Mouse (Mus musculus): ENCODE measurements around the gene Krt78. TPM values are rescaled to one million over a fixed set of nuclear protein-coding genes. Genes with fewer than 3 reads are reported as not detected.
A peak's percentile ranks its signal among the peaks of the same experiment; 100 is the strongest.
"Not testable (repeated sequence)": the region's sequence is repeated elsewhere in the genome, so short reads cannot be mapped to it uniquely, and the experiment has no call there.

Krt78 gene
- not detected for total RNA-seq (2021)
- long read RNA-seq, experiment 1: 0 reads
- long read RNA-seq, experiment 2: 0 reads

GRCm38 (mm10) chr15:101954187-101954586 is at the start of gene Krt78:
Gene Krt78 (minus strand): TSS chr15:101954287.
- DNase-seq (ENCODE audit: low spot score in 2 of 2): no peak

- no peak for DNase-seq (ENCODE audit: low spot score in 2 of 2)
Measured at GRCm38 (mm10) chr15:102003516-102003915, 49.4 kb upstream of the Krt78 start.

- DNase-seq (ENCODE audit: low spot score in 2 of 2): no peak
Measured at GRCm38 (mm10) chr15:102002646-102003488, 48.8 kb upstream of the Krt78 start.

- DNase-seq (ENCODE audit: low spot score in 2 of 2): no peak
Measured at GRCm38 (mm10) chr15:101999676-102000335, 45.7 kb upstream of the Krt78 start.

GRCm38 (mm10) chr15:101999156-101999555 is 45.1 kb upstream of the Krt78 start:
- no peak for DNase-seq (ENCODE audit: low spot score in 2 of 2)

- DNase-seq (ENCODE audit: low spot score in 2 of 2): not testable (repeated sequence)
Measured at GRCm38 (mm10) chr15:101996450-101997078, 42.5 kb upstream of the Krt78 start.

GRCm38 (mm10) chr15:101995484-101996236 is 41.6 kb upstream of the Krt78 start:
- DNase-seq (ENCODE audit: low spot score in 2 of 2): no peak

- DNase-seq (ENCODE audit: low spot score in 2 of 2): no peak
Measured at GRCm38 (mm10) chr15:101994365-101994764, 40.3 kb upstream of the Krt78 start.

GRCm38 (mm10) chr15:101990946-101991345 is 36.9 kb upstream of the Krt78 start:
- DNase-seq (ENCODE audit: low spot score in 2 of 2): no peak

- DNase-seq (ENCODE audit: low spot score in 2 of 2): no peak
Measured at GRCm38 (mm10) chr15:101988714-101989113, 34.6 kb upstream of the Krt78 start.

GRCm38 (mm10) chr15:101988119-101988518 is 34.0 kb upstream of the Krt78 start:
- DNase-seq (ENCODE audit: low spot score in 2 of 2): peak; percentile 85 to 91

- no peak for DNase-seq (ENCODE audit: low spot score in 2 of 2)
Measured at GRCm38 (mm10) chr15:101984746-101985145, 30.7 kb upstream of the Krt78 start.

GRCm38 (mm10) chr15:101983949-101984601 is 30.0 kb upstream of the Krt78 start:
- peak; percentile 92 to 95 for DNase-seq (ENCODE audit: low spot score in 2 of 2)

GRCm38 (mm10) chr15:101983315-101983948 is 29.3 kb upstream of the Krt78 start:
- DNase-seq (ENCODE audit: low spot score in 2 of 2): no peak

- no peak for DNase-seq (ENCODE audit: low spot score in 2 of 2)
Measured at GRCm38 (mm10) chr15:101980849-101981248, 26.8 kb upstream of the Krt78 start.

- DNase-seq (ENCODE audit: low spot score in 2 of 2): peak; percentile 83 to 85
Measured at GRCm38 (mm10) chr15:101977043-101977726, 23.1 kb upstream of the Krt78 start.

GRCm38 (mm10) chr15:101976641-101977040 is 22.6 kb upstream of the Krt78 start:
- no peak for DNase-seq (ENCODE audit: low spot score in 2 of 2)

GRCm38 (mm10) chr15:101976023-101976422 is 21.9 kb upstream of the Krt78 start:
- DNase-seq (ENCODE audit: low spot score in 2 of 2): no peak

- no peak for DNase-seq (ENCODE audit: low spot score in 2 of 2)
Measured at GRCm38 (mm10) chr15:101974083-101974845, 20.2 kb upstream of the Krt78 start.
